Mouse (Mus musculus): ENCODE data around the gene Clmp. TPM values are rescaled to one million over a fixed set of nuclear protein-coding genes. Genes with fewer than 3 reads are reported as not detected.
"Not testable (repeated sequence)": the region's sequence is repeated elsewhere in the genome, so short reads cannot be mapped to it uniquely, and the experiment has no call there.

Gene Clmp
- polyA plus RNA-seq, 1 experiment from 2014 or later = 31.0 TPM

DNA sequence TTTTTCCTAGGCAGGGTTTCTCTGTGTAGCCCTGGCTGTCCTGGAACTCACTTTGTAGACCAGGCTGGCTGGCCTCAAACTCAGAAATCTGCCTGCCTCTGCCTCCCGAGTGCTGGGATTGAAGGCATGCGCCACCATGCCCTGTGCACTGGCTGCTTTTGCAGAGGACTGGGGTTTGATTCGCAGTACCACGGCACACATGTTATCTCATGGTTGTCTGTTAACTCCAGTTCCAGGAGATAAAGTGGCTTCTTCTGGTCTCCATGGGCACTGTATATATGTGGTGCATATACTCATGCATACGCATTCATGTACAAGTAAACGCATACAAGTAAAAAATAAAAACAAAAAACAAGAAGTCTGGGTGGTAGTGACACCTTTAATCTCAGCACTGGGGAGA is 101.1 kb downstream of the Clmp start:
- 97% methylated on average over 6 of the region's 6 CpGs for WGBS
- peaks cover 31% of the 10 kb centered on the region for H3K4me1 ChIP-seq
- H3K9ac ChIP-seq; ATAC-seq (ENCODE audit: low FRiP score); H3K4me2 ChIP-seq; H3K27ac ChIP-seq; H3K9me3 ChIP-seq; H3K36me3 ChIP-seq (replicated peaks); H3K4me3 ChIP-seq (replicated peaks): not testable (repeated sequence)
- peaks cover 10% of the 10 kb centered on the region; the same call in 1 of the 2 replicates for H3K27me3 ChIP-seq

DNA sequence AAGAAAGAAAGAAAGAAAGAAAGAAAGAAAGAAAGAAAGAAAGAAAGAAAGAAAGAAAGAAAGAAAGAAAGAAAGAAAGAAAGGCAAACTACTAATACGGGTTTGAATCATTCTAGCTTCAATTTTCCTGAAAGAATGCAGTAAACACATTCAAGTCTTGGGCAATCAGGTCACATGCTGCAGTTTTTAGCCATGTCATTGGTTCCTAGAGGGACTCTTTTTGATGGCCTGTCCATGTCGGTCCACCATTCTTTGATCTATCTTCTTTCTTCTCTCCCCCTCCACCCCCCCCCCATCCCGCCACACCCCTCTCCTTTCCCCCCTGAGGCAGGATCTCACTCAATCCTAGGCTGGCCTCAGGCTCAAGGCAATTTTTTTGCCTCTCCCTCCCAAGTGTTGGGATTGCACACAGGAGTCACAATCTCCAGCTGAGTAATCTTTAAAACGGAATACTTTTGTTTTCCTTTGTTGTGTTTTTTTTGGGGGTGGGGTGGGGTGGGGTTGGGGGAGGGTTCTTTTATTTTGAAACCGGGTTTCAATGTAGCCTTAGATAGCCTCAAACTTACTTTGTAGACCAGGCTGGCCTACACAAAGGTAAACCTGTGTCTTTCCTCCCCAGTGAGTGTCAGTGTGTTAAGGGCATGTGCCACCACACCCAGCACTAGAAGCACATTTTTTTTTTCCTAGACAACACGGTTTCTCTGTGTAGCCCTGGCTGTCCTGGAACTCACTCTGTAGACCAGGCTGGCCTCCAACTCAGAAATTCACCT is 106.3 kb downstream of the Clmp start:
- no peak overlapping the region for H3K4me2 ChIP-seq
- no peaks in the 10 kb centered on the region for H3K27me3 ChIP-seq
- H3K9ac ChIP-seq = no peak overlapping the region
- no peaks in the 10 kb centered on the region for H3K36me3 ChIP-seq (replicated peaks)
- H3K4me3 ChIP-seq (replicated peaks) = no peak overlapping the region
- no peaks in the 10 kb centered on the region for H3K4me1 ChIP-seq
- ATAC-seq (ENCODE audit: low FRiP score) = no peak
- 67% methylated on average over 6 of the region's 6 CpGs for WGBS
- no peak overlapping the region for H3K27ac ChIP-seq
- no peaks in the 10 kb centered on the region for H3K9me3 ChIP-seq

DNA sequence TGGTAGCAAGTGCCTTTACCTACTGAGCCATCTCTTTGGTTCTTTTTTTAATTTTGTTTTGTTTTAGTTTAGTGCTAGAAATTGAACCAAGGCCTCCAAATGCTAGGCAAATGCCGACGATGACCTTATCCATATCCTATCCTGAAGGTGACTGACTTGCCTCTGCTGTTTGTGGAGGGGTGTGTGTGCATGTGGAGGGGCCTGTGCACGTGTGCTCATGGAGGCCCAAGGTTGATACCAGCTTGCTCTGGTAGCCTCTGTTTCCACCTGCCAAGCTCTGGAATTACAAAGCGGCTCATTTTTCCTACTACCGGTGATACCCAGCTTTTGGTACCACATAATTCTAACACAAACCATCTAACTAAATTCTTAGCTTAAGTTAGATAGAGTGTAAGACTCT is 107.8 kb downstream of the Clmp start:
- H3K27ac ChIP-seq = no peak overlapping the region
- no peaks in the 10 kb centered on the region for H3K36me3 ChIP-seq (replicated peaks)
- no peak overlapping the region for H3K4me3 ChIP-seq (replicated peaks)
- ATAC-seq (ENCODE audit: low FRiP score) = no peak
- H3K4me2 ChIP-seq = no peak overlapping the region
- H3K9ac ChIP-seq = no peak overlapping the region
- peaks cover 5% of the 10 kb centered on the region; the same call in 1 of the 2 replicates for H3K4me1 ChIP-seq
- no peaks in the 10 kb centered on the region for H3K27me3 ChIP-seq
- 96% methylated on average over 5 of the region's 5 CpGs for WGBS
- no peaks in the 10 kb centered on the region for H3K9me3 ChIP-seq

DNA sequence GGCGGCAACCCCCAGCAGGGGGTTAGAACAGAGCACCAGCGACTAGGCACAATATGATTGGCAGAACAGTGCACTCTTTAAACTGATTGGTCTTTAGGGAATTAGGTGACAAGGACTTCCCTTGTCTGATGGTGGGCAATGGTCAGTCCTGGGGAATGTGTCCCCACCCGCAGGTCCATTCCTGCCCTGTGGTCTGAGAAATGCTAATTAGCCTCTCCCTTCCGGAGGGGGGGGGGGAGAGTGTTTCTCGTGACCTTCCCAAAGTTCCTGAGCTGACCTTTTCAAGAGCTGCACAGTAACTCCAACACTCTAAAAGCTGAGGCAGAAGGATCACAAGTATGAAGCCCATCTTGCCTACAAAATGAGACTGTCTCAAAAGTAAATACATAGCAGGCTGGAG is 108.5 kb downstream of the Clmp start:
- whole genome bisulfite sequencing = 27% methylated on average over 5 of the region's 5 CpGs
- H3K27me3 ChIP-seq = no peaks in the 10 kb centered on the region
- no peak for ATAC-seq (ENCODE audit: low FRiP score)
- H3K9ac ChIP-seq = no peak overlapping the region
- no peak overlapping the region for H3K4me3 ChIP-seq (replicated peaks)
- no peak overlapping the region for H3K27ac ChIP-seq
- H3K36me3 ChIP-seq (replicated peaks) = no peaks in the 10 kb centered on the region
- peaks cover 10% of the 10 kb centered on the region; the same call in 1 of the 2 replicates for H3K4me1 ChIP-seq
- H3K9me3 ChIP-seq = no peaks in the 10 kb centered on the region
- H3K4me2 ChIP-seq = no peak overlapping the region

DNA sequence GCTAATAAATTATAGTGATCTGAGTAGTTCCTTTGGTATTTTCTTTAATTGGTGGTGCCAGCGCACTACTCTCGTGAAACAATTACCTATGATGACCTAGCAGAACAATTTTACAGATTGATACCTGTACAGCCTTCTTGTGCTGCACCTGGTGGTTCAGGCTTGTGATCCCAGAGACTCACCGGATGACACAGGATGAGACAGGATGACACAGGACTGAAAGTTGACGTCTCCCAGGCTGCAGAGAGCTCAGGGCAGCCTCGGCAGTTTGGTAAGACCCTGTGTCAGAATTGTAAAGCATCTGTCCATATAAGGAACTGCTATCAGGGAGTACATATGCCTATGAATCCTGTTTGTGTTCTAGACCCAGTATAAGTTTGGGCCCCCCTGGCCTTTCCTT is 109.2 kb downstream of the Clmp start:
- Histone ChIP-seq H3K4me2 (no peak overlapping the region), H3K36me3 (replicated peaks) (no peaks in the 10 kb centered on the region), H3K4me3 (replicated peaks) (no peak overlapping the region), H3K27me3 (no peaks in the 10 kb centered on the region), H3K9ac (no peak overlapping the region), H3K27ac (no peak overlapping the region), H3K9me3 (no peaks in the 10 kb centered on the region), H3K4me1 (peaks cover 16% of the 10 kb centered on the region)
- 76% methylated on average over 5 of the region's 5 CpGs for WGBS
- no peak for ATAC-seq (ENCODE audit: low FRiP score)

DNA sequence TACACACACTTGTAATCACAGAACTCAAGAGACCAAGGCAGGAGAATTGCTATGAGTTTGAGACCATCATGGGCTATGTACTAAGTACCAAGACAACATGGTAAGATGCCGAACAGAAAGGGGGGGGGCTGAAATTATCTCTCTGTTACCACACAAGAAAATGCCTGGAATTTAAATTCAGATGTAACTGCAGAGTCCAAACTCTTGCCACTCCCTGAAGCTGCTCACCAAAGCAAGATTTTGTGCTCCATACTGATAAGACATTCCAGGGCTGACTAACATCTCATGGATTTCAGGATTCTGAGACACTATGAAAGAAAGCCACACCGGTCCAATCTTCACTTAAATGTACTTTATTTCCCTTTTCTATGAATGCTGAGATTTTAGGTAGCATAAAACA is 109.8 kb downstream of the Clmp start:
- H3K4me2 ChIP-seq = no peak overlapping the region
- no peaks in the 10 kb centered on the region for H3K9me3 ChIP-seq
- no peaks in the 10 kb centered on the region for H3K36me3 ChIP-seq (replicated peaks)
- ATAC-seq (ENCODE audit: low FRiP score) = no peak
- no peak overlapping the region for H3K27ac ChIP-seq
- WGBS = 79% methylated on average over 2 of the region's 2 CpGs
- H3K4me3 ChIP-seq (replicated peaks) = no peak overlapping the region
- peaks cover 18% of the 10 kb centered on the region for H3K4me1 ChIP-seq
- no peak overlapping the region for H3K9ac ChIP-seq
- H3K27me3 ChIP-seq = no peaks in the 10 kb centered on the region

DNA sequence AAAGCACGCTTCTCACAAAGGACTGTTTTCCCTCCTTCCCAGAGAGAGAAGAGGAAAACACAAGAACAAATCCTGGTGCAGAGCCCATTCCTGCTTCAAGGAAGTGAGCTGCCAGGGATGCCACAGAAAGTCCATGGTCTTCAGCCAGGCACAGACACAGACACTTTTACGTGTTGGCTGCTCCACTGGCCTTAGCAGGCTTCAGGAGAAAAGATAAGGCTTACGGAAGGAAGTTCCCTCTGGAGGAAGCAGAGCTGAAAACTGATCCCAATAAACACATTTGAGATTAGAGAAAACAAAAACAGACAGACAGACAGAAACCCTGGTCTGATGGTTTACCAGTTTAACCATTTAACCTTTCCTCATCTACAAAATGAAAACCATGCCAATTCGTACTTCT is 110.3 kb downstream of the Clmp start:
- no peaks in the 10 kb centered on the region for H3K36me3 ChIP-seq (replicated peaks)
- no peak overlapping the region for H3K9ac ChIP-seq
- no peak overlapping the region for H3K4me3 ChIP-seq (replicated peaks)
- peaks cover 18% of the 10 kb centered on the region for H3K4me1 ChIP-seq
- WGBS = 81% methylated on average over 4 of the region's 4 CpGs
- H3K4me2 ChIP-seq = no peak overlapping the region
- no peaks in the 10 kb centered on the region for H3K27me3 ChIP-seq
- no peaks in the 10 kb centered on the region for H3K9me3 ChIP-seq
- H3K27ac ChIP-seq = no peak overlapping the region
- ATAC-seq (ENCODE audit: low FRiP score) = no peak

DNA sequence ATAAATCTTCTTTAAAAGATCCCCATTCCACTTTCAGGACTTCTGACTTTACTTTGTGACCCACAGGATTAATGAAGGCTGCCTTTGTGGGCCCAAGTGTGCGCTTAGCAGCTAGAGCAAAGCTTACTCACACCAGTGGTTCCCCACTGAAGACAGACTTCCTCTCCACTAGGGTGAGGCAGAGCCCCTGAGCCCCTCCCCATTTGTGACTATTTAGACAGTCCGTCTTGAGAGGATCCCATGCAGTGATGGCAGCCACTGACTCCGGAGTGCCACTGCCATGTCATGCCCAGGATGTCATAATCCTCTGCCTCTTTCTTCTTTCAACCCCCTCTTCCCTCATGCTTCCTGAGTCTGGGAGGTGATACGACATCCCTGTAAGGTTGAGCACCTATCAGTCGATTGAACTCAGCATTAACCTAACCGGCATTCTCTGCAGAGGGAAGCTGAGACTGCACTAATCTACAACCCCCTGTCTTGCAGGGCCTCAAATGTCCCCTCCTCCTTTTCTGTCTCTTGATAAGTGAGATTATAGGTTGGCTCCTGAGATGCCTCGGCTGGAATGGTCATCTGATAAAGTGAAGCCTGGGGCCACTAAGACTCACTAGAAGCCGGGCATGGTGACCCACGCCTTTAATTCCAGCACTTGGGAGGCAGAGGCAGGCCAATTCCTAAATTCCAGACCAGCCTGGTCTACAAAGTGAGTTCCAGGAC is 112.6 kb downstream of the Clmp start:
- Histone ChIP-seq H3K4me1 (peaks cover 20% of the 10 kb centered on the region), H3K27me3 (no peaks in the 10 kb centered on the region), H3K4me3 (replicated peaks) (no peak overlapping the region), H3K36me3 (replicated peaks) (peaks cover 6% of the 10 kb centered on the region), H3K9ac (no peak overlapping the region), H3K9me3 (no peaks in the 10 kb centered on the region), H3K4me2 (no peak overlapping the region), H3K27ac (no peak overlapping the region)
- ATAC-seq (ENCODE audit: low FRiP score) = no peak
- 80% methylated on average over 9 of the region's 9 CpGs for WGBS

DNA sequence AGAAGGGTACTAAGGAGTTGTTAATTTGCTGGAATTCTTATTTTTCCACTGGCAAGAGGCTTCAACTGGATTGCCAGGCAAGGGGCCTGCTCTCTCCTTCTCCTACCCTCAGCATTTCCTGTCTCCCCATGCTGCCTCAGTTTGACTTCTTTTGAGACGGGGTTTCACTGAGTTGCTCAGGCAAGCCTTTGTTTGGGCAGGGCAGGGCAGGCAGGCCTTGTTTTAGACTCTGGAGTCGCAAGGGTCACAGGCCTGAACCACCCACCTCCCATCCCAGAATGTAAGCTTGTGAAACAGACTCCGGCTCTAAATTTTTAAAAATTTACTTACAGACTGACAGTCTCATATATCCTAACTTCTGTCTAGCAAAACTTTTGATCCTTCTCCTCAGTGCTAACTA is 113.3 kb downstream of the Clmp start:
- Histone ChIP-seq H3K9ac (peak overlapping the region; percentile 17; the same call in 1 of the 2 replicates), H3K4me3 (replicated peaks) (no peak overlapping the region), H3K4me1 (peaks cover 27% of the 10 kb centered on the region), H3K27me3 (no peaks in the 10 kb centered on the region), H3K9me3 (no peaks in the 10 kb centered on the region), H3K36me3 (replicated peaks) (peaks cover 13% of the 10 kb centered on the region), H3K27ac (peak overlapping the region; percentile 98), H3K4me2 (peak overlapping the region; percentile 70; the same call in 1 of the 2 replicates)
- ATAC-seq (ENCODE audit: low FRiP score) = no peak
- 34% methylated on average over 3 of the region's 3 CpGs for WGBS

DNA sequence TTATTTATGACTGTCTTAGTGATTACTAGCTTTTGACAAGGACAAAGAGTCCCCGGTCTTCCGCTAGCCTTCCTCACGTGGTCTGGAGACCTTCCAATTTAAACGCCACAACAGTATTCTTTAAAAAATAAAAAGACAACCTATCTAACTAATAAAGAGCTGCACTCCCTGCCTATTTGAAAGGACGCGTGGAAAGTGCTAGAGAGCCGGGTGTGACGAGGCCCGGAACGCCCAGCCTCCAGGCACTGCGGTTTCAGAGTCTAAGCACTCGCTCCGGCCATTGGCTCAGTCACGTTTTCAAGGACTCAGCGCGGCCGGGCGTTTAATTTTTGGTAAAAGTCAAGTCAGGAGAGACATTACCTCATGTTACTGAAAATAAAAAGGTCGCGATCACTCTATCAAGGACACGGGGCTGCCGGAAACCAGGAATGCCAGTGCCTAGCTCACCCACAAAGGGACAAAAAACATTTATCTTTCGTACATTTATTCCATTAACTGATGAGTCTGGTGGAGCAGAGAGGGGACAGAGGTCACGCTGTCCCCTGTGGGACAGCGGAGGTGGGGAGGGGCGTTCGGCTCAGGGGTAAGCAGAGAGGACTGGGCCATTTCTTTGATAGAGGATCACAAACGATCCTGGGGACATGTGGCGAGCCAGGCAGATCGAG is 114.2 kb downstream of the Clmp start:
- Histone ChIP-seq H3K9ac (peak overlapping the region; percentile 72), H3K36me3 (replicated peaks) (peaks cover 21% of the 10 kb centered on the region), H3K9me3 (no peaks in the 10 kb centered on the region), H3K27me3 (no peaks in the 10 kb centered on the region), H3K4me3 (replicated peaks) (peak overlapping the region; percentile 99), H3K4me1 (peaks cover 32% of the 10 kb centered on the region), H3K27ac (peak overlapping the region; percentile 98), H3K4me2 (peak overlapping the region; percentile 70)
- under 1% methylated on average over 30 of the region's 30 CpGs for WGBS
- ATAC-seq (ENCODE audit: low FRiP score) = peak; percentile 36

DNA sequence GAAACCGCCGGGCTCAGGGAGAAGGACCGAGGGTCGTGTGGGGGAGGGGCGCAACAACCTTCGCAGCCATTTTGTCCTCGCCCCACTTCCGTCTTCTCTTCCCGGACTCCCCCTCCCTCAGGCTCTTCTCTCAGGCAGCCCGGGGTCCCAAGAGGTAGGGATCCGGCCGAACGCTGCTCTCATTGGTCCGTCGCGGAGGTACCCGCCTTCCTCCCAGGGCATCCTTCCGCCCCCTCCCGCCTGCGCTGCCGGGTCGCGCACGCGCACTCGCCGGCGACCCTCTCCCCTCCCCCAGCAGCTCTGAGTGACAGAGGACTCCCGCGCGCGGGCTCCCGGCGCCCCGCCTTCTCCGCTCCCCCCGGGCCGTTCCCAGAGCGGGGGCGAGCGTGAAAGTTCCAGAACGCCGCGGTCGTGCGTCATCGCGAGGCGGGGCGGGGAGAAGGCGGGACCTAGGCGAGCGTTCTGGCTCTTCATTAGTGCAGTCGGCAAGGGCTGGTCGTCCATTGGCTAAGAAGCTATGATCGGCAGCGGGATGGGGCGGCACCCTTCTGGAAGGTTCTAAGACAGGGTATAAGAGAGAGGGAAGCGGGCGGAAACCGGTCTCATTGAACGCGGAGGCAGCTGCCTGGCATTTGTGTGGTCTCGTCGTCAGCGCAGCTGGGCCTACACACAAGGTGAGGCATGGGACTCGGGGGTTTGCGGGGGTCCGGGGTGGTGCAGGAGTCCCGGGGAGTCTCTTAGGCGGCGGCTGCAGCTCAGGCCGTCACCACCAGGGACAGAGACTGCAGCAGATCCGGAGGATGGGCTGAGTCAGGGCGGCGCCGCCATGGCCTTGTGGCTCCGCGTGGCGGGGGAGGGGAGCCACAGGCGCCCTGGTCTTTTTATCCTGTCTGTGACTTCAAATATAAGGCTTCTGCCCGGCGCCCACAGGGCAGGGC is 115.2 kb downstream of the Clmp start, which contains the start of gene Hspa8:
Gene Hspa8, plus strand, starts transcription at position 310 of the 938 bp plus-strand sequence.
- Histone ChIP-seq H3K9ac (peak within 1 kb of the TSS; percentile 100), H3K4me3 (replicated peaks) (peak within 1 kb of the TSS; percentile 99), H3K36me3 (replicated peaks) (peaks cover 31% of the 10 kb centered on the region), H3K27ac (peak within 1 kb of the TSS; percentile 98), H3K9me3 (no peaks in the 10 kb centered on the region), H3K27me3 (no peaks in the 10 kb centered on the region), H3K4me2 (peak within 1 kb of the TSS; percentile 77), H3K4me1 (peaks cover 41% of the 10 kb centered on the region)
- WGBS = under 1% methylated on average over 75 of the region's 83 CpGs
- ATAC-seq (ENCODE audit: low FRiP score) = peak; percentile 97
